Mouse (Mus musculus) cerebellum, adult 9-10 months (tissue): ENCODE measurements around the gene Gm266.

Experiments used
- DNase-seq: peaks from one replicate; pipeline ENCODE4 v3.0.0; 2022

Gm266 gene

DNA sequence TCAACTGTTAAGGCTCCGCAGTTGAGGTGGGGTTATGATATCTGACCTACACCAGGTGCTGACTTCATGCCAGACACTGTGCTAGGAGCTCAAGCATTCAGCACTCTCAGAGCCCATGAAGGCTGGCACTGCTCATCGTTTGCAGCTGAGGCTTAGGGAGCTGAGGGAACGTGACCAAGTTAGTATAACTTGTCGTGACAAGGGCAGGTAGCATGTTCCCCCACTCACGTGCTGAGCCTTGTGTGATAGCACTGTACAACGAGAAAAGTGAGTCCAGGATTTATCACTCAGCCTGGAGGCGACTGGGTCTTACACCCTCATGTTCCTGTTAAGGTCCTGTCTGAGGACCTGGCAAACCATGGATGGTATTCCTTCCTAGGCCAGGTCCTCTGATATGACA is 34.1 kb downstream of the Gm266 start:
- DNase-seq, result no peak

- DNase-seq, result no peak
These were observed 35.3 kb downstream of the Gm266 start for GRCm38 (mm10) chr12:111450359-111450758.

- DNase-seq, result no peak
These were observed 36.5 kb downstream of the Gm266 start for GRCm38 (mm10) chr12:111448931-111449705.

GRCm38 (mm10) chr12:111447898-111448760 is 37.5 kb downstream of the Gm266 start:
- DNase-seq, result no peak

DNA sequence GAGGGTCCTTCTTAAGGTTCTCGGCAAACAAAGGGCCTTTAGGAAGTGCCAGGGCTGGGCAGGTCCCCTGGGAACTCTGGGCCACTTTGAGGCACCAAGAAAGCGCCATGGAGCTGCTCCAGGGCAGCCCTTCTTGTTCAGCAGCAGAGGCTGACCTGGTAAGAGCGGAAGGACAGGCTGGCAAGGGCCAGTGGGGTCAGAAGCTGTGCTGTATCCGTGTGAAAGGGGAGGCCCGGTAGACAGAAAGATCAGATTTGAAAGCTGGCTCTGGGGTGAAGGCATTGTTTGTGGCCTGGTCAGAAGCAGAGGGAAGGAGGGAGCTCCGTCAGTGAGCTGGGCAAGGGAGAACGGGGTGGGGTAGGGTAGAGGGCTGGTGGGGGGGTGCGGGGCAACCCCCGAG is 38.3 kb downstream of the Gm266 start:
- DNase-seq, result no peak

DNA sequence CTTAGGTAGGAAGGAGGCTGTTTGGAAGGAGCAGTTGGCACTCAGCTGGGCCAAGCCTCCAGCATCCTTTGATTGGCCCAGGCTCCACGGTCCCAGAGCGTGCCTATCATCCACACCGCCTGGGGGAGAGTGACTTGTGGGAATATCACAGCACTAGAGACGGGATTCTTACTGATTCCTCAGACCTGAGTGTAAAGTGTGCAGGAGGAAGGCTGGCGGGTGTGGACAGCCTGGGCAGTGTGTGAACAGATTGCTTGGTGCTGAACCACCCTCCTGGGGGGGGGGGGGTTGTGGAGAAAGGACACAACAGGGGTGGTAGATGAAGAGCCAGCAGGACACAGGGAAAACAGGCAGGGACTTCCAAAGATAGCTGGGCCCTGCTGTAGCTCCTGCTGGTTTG is 38.9 kb downstream of the Gm266 start:
- DNase-seq, result no peak

GRCm38 (mm10) chr12:111445890-111446613 is 39.6 kb downstream of the Gm266 start:
- no peak for DNase-seq

- DNase-seq, result no peak
These were observed 40.3 kb downstream of the Gm266 start for GRCm38 (mm10) chr12:111445161-111445889.

DNA sequence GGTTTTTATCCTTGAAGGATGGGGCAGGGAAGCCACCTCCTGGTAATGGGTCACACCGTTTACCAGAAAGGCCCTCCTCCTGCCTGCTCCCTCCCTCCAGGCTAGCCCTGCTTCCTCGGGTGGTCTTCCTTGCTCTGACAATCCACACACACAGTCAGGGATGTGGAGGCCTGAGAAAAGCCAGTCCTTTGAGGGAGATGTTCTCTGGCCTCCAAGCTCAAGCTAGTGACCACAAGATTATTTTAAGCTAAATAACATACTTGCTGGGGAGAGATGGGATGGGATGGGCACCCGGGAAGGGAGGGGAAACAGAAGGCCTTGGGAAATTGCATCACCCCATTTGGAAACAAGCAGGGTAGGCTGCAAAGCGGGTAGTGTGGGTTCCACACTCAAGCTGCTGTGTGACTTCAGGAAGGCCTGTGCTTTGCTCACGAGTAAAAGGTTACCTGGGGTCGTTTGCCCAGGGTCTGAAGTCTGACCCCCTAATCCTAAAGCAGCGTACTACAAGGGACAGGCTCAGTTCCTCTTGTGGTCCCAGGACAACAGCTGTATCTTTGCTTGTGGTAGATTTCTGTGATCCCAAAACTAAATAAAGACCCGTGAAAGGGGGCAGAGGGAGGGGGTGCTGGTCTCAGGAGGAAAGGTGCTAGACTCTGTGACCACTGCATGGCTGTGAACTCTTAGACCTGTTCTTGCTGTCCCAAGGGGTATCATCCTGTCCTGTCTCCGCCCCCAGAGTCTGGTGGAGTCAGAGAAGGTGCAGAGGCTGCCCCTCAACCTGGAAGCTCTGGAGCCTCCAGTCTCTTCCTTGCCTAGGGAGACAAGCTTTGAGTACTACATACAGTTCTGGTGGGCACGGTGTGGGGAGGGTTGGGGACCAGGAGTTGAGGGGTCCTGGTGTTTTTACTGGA is 41.4 kb downstream of the Gm266 start:
- no peak for DNase-seq

DNA sequence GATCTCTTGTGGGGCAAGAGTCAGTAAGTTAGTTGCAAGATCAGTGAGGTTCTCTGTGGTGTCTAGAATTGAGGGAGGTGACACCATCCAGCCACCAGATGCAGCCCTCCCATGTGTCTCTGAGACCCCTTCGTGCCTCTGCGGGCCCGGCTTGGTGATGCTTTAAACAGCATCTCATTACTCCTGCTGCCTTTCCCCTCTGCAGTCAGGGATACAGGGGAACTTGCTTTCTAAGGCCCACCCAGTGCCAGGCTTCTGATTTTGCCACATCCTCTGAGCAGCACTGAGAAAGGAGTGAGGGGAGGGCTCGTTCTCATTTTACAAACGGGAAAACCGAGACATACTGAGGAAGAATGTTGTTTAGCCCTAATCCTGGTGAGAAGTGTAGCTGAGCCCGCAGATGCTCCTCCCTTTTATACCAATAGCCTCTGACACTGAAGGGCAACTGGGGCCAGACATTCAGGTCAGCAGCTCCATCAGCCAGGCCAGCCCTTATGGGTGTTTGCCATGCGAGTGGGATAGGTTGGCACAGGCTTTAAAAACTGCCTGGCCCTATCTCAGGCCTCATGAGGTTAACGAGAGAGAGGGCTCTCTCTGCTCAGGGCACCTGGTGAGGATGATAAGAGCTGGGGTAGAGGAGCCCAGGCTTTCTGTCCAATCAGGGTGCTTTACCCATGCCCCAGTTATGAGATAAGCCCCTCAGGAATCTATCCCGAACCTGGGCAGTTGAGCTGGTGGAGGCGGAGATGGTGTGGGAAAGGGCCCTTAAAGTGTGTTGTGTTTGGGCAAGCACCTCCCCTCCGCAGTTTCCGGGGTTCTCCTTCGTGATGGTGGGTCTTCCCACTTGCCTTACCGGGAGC is 42.4 kb downstream of the Gm266 start:
- DNase-seq, result no peak

DNA sequence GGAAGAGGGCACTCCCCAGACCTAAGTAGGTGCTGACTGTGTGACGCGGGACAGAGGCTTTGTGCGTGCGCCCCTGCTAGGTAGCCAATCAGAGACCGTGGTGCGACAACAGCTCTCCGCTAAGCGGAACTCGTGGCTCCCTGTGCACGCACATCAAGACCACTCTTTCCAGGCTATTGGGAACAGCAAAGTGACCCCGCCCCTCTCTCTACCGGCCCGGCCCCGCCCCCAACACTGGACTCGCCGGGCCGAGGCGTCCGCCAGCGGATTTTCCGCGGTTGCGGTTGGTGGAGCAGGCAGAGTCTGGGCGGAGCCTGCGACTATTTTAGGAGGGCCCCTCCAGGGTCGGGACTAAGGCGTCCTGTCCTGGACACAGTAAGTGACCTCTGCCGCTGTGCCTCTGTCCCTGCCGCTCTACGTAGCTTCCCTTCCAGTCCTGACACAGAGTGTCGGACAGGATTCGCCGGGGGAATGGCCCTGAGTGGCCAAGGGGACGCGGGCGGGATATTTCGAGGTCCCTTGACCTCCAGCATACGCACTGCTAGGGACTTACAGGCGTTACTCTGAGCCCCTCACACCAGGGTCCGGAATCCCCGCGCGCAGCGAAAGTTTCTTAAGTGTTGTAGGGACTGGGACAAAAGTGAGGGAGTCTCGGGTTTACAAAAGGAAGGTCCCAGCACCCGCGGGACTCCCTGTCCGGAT is 43.2 kb downstream of the Gm266 start, which contains the start of gene Tnfaip2:
TSS of gene Tnfaip2 (plus strand) at position 161 of the 702 bp plus-strand sequence.
- no peak for DNase-seq

GRCm38 (mm10) chr12:111441523-111441922 is 44.1 kb downstream of the Gm266 start:
- no peak for DNase-seq

DNA sequence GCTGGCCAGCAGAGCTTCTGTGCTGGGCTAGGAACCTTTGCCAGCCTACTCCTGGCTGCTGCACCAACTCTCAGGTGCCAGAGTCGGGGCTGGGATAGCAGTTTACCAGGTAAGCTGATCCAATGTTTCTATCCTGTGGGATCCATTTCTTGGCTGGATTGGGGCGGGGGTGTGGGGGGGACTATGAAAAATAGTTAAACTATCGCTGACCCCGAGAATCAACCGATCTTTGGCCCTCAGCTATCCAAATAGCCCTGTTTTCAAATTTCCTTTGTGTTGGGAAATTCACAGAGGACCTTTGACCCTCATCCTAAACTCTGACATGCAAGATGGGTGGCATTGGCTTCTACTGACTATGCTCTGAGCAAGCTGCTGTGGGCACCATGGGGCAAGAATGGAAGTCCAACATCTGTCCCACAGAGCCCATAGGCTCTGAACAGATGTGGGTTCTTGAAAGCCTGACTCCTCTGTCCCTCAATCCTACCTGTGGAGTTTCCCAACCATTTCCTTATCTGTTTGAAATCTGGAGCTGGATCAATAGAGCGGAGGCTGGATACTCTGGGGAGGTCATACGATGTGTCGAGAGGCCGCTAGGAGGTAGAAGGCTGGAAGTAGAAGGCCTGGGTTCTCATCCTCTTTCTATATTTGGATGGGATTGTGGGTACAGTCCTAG is 44.8 kb downstream of the Gm266 start:
- no peak for DNase-seq

- no peak for DNase-seq
These were observed 46.8 kb downstream of the Gm266 start for GRCm38 (mm10) chr12:111438850-111439249.

DNA sequence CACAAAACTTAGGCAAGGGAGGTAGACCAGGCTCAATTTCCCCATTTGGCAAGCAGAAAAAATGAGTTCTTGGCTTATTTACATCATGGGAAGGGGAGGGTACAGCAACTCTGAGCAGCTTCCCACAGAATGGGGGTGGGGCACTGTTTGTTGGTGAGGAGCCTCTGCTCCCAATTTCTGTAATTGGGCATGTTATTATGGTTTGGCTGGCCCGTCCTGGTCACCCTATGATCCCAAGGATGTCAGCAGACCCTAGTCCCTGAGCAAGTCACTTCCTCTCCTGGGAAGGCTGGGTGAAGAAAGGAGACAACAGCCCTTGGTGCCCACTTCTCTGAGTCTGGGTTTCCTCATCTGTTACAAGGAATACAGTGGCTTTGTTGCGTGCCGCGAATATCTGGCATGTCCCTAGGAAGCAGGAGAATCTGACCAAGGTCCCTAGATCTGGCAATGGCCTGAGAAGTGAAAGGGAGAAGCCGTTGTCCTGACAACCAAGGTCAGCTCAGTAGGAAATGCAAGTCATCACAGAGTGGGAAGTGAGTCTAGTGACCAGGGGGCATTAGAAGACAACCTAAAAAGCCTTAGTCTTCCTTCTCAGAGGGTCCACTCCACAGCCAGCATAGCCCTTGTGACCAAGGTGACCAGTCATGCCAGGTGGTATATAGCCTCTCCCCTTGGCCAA is 48.3 kb downstream of the Gm266 start:
- no peak for DNase-seq

DNA sequence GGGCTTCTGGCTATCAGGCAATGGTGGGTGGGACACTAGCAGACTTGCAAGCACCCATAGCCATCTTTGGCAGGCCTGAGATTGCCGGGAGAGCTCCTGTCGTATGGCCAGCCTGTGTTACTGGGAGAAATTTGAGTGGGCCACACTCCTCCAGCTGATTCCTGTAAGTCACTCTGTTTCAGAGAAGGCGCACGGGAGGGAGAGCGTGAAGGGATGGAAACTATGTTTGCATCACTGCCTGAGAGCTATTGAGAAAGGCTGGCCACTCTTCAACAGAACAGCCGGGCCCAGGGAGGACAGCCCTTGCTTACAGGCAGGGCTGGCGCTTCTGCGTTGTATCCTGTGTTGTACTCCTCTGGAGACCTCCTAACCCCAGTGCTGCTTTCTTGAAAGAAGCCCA is 49.0 kb downstream of the Gm266 start:
- DNase-seq, result no peak

DNA sequence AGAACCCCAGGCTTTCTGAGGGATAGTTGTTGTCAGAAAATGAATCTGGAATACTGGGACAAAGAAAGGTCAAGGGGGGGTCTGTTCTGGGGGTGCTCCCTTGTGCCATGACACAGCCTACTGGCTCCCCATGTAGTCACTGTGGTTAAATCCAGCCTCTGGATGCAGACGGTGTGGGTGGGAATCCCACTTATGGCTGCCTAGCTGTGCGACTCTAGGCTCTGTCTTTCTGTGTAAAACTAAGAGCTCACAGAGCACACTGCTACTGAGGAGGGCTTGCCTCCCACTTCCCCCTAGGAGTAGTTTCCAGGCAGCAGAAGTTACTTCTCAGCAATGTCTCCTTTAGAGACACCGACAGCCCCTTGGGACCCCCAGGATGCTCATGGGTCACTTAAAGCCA is 49.5 kb downstream of the Gm266 start:
- DNase-seq, result no peak

GRCm38 (mm10) chr12:111434745-111435327 is 50.8 kb downstream of the Gm266 start:
- DNase-seq, result no peak
